Mouse (Mus musculus) heart, embryonic 16.5 days (tissue): Measurements from ENCODE around the gene Hadhb. TPM values are rescaled to one million over a fixed set of nuclear protein-coding genes. Genes with fewer than 3 reads are reported as not detected.
"Not testable (repeated sequence)": the region's sequence is repeated elsewhere in the genome, so short reads cannot be mapped to it uniquely, and the experiment has no call there.

ENCODE experiments used
- ATAC-seq: fragments of 200-750 bp; cut with Nextera tagmentation; replicated peaks from 2 replicates; pipeline ENCODE4 v1.8.0; 2017; ENCODE audit warnings: moderate number of reproducible peaks; ENCODE audit not compliant: insufficient read depth, low FRiP score; ENCODE audit errors: extremely low read depth
- H3K27ac ChIP-seq: fragments of 300-500 bp; sonication (generic); 2 replicates; pipeline ENCODE4 v1.5.1; 2014; ENCODE audit warnings: mild to moderate bottlenecking, low read length, control low read depth, moderate library complexity
- H3K27me3 ChIP-seq: fragments of 300-500 bp; sonication (generic); 2 replicates; pipeline ENCODE4 v1.6.1; 2014; ENCODE audit warnings: low read length, mixed read lengths; ENCODE audit not compliant: control insufficient read depth, insufficient read depth
- H3K36me3 ChIP-seq: fragments of 300-500 bp; sonication (generic); 2 replicates; pipeline ENCODE4 v1.6.1; 2014; ENCODE audit not compliant: control insufficient read depth, insufficient read depth
- H3K4me1 ChIP-seq: fragments of 300-500 bp; sonication (generic); 2 replicates; pipeline ENCODE4 v1.6.1; 2014; ENCODE audit warnings: low read length, mixed read lengths; ENCODE audit not compliant: control insufficient read depth, insufficient read depth
- H3K4me2 ChIP-seq: fragments of 300-500 bp; sonication (generic); 2 replicates; pipeline ENCODE4 v1.6.1; 2014; ENCODE audit warnings: low read depth, mild to moderate bottlenecking, control low read depth, low read length
- H3K4me3 ChIP-seq: fragments of 300-500 bp; sonication (generic); 2 replicates; pipeline ENCODE4 v1.5.1; 2014; ENCODE audit warnings: mild to moderate bottlenecking, control low read depth, low read length
- H3K9ac ChIP-seq: fragments of 300-500 bp; sonication (generic); 2 replicates; pipeline ENCODE4 v1.6.1; 2014; ENCODE audit warnings: low read length, control low read depth
- H3K9me3 ChIP-seq: fragments of 300-500 bp; sonication (generic); replicated peaks from 2 replicates; pipeline ENCODE4 v1.6.1; 2016; ENCODE audit warnings: low read length; ENCODE audit not compliant: control insufficient read depth
- WGBS: fragments of 180-500 bp; shearing (Covaris S2); extraction: QIAGEN DNeasy Blood & Tissue Kit; methylation state at CpG from one replicate; pipeline ENCODE4 v1.1.7; 2014; 5-methylcytosine and 5-hydroxymethylcytosine counted together
- polyA plus RNA-seq: library from polyadenylated mRNA; unstranded; fragments of >200 nt; fragmentation: Nextera tagmentation; extraction: Ambion mirVana; gene quantifications from 2 replicates; pipeline ENCODE4 v1.2.1, GENCODE M21; 2015

Hadhb gene
- polyA plus RNA-seq, 1 experiment from 2014 or later = 490 TPM

- Histone ChIP-seq H3K9me3 (no peaks in the 10 kb centered on the region), H3K27ac (no peak within 1 kb of the TSS), H3K9ac (no peak within 1 kb of the TSS), H3K4me2 (no peak within 1 kb of the TSS), H3K4me1 (peaks cover 8% of the 10 kb centered on the region; the same call in 1 of the 2 replicates), H3K27me3 (no peaks in the 10 kb centered on the region), H3K36me3 (no peaks in the 10 kb centered on the region), H3K4me3 (no peak within 1 kb of the TSS)
- ATAC-seq = no peak
- WGBS = 42% methylated on average over 5 of the region's 5 CpGs
Observed at GRCm38 (mm10) chr5:30205493-30205892, 50.4 kb downstream of the Hadhb start, which contains the start of gene Adgrf3. Gene Adgrf3, minus strand, starts transcription at chr5:30205722.

GRCm38 (mm10) chr5:30207276-30207675 lies 52.2 kb downstream of the Hadhb start:
- Histone ChIP-seq H3K36me3 (no peaks in the 10 kb centered on the region), H3K9me3 (no peaks in the 10 kb centered on the region), H3K27me3 (no peaks in the 10 kb centered on the region), H3K9ac (no peak overlapping the region), H3K4me3 (no peak overlapping the region), H3K4me2 (no peak overlapping the region), H3K27ac (no peak overlapping the region), H3K4me1 (peaks cover 8% of the 10 kb centered on the region; the same call in 1 of the 2 replicates)
- ATAC-seq = no peak
- WGBS = 67% methylated on average over 6 of the region's 6 CpGs

- not testable (repeated sequence) for H3K27me3 ChIP-seq, H3K4me2 ChIP-seq, H3K36me3 ChIP-seq, H3K4me1 ChIP-seq, H3K4me3 ChIP-seq, H3K9ac ChIP-seq, H3K27ac ChIP-seq, H3K9me3 ChIP-seq, ATAC-seq
- WGBS = 85% methylated on average over 5 of the region's 5 CpGs
Observed at GRCm38 (mm10) chr5:30210758-30211157, 55.7 kb downstream of the Hadhb start.

GRCm38 (mm10) chr5:30214889-30215288 lies 59.8 kb downstream of the Hadhb start:
- Histone ChIP-seq H3K9me3 (no peaks in the 10 kb centered on the region), H3K9ac (no peak overlapping the region), H3K36me3 (no peaks in the 10 kb centered on the region), H3K4me2 (no peak overlapping the region), H3K4me3 (no peak overlapping the region), H3K27me3 (no peaks in the 10 kb centered on the region; the same call in 1 of the 2 replicates), H3K4me1 (peaks cover 3% of the 10 kb centered on the region; the same call in 1 of the 2 replicates), H3K27ac (no peak overlapping the region)
- 7% methylated on average over 4 of the region's 4 CpGs for WGBS
- ATAC-seq = no peak

GRCm38 (mm10) chr5:30215970-30216369 lies 60.9 kb downstream of the Hadhb start:
- no peaks in the 10 kb centered on the region for H3K4me1 ChIP-seq
- no peak overlapping the region for H3K4me3 ChIP-seq
- no peak overlapping the region for H3K27ac ChIP-seq
- H3K4me2 ChIP-seq = no peak overlapping the region
- no peak overlapping the region for H3K9ac ChIP-seq
- H3K9me3 ChIP-seq = no peaks in the 10 kb centered on the region
- H3K27me3 ChIP-seq = no peaks in the 10 kb centered on the region; the same call in 1 of the 2 replicates
- WGBS = 66% methylated on average over 5 of the region's 5 CpGs
- ATAC-seq = no peak
- no peaks in the 10 kb centered on the region for H3K36me3 ChIP-seq

- Histone ChIP-seq H3K9me3 (no peaks in the 10 kb centered on the region), H3K36me3 (peaks cover 3% of the 10 kb centered on the region; the same call in 1 of the 2 replicates), H3K27ac (no peak overlapping the region), H3K9ac (no peak overlapping the region), H3K4me3 (no peak overlapping the region), H3K4me1 (no peaks in the 10 kb centered on the region), H3K4me2 (no peak overlapping the region), H3K27me3 (no peaks in the 10 kb centered on the region; the same call in 1 of the 2 replicates)
- no peak for ATAC-seq
- WGBS = 89% methylated on average over 2 of the region's 2 CpGs
Observed at GRCm38 (mm10) chr5:30219715-30220114, 64.7 kb downstream of the Hadhb start.

GRCm38 (mm10) chr5:30220666-30221065 lies 65.6 kb downstream of the Hadhb start:
- H3K9ac ChIP-seq = no peak overlapping the region
- H3K4me2 ChIP-seq = no peak overlapping the region
- peaks cover 3% of the 10 kb centered on the region; the same call in 1 of the 2 replicates for H3K36me3 ChIP-seq
- H3K27ac ChIP-seq = no peak overlapping the region
- H3K4me1 ChIP-seq = no peaks in the 10 kb centered on the region
- 89% methylated on average over 8 of the region's 8 CpGs for WGBS
- H3K27me3 ChIP-seq = no peaks in the 10 kb centered on the region; the same call in 1 of the 2 replicates
- no peak overlapping the region for H3K4me3 ChIP-seq
- ATAC-seq = no peak
- H3K9me3 ChIP-seq = no peaks in the 10 kb centered on the region

- Histone ChIP-seq H3K4me3 (no peak overlapping the region), H3K9me3 (no peaks in the 10 kb centered on the region), H3K27me3 (no peaks in the 10 kb centered on the region), H3K27ac (no peak overlapping the region), H3K4me1 (no peaks in the 10 kb centered on the region), H3K4me2 (no peak overlapping the region), H3K9ac (no peak overlapping the region), H3K36me3 (peaks cover 3% of the 10 kb centered on the region; the same call in 1 of the 2 replicates)
- WGBS = 96% methylated on average over 8 of the region's 8 CpGs
- ATAC-seq = no peak
Observed at GRCm38 (mm10) chr5:30222681-30223080, 67.6 kb downstream of the Hadhb start.

GRCm38 (mm10) chr5:30230901-30231300 lies 75.9 kb downstream of the Hadhb start:
- Histone ChIP-seq H3K4me2 (no peak overlapping the region), H3K9ac (no peak overlapping the region), H3K36me3 (peaks cover 3% of the 10 kb centered on the region; the same call in 1 of the 2 replicates), H3K4me3 (no peak overlapping the region), H3K27ac (no peak overlapping the region), H3K27me3 (no peaks in the 10 kb centered on the region), H3K9me3 (no peaks in the 10 kb centered on the region), H3K4me1 (peaks cover 19% of the 10 kb centered on the region)
- WGBS = 78% methylated on average over 4 of the region's 4 CpGs
- ATAC-seq = no peak
